Mouse (Mus musculus): Measurements from ENCODE around the gene Tspan10. TPM values are rescaled to one million over a fixed set of nuclear protein-coding genes. Genes with fewer than 3 reads are reported as not detected.
"Not testable (repeated sequence)": the region's sequence is repeated elsewhere in the genome, so short reads cannot be mapped to it uniquely, and the experiment has no call there.

The Tspan10 gene
- total RNA-seq (2021): under 1 TPM in 1 of 2 experiments, not detected in 1; 0.69 TPM
- long read RNA-seq, experiment 1: 0 reads
- long read RNA-seq, experiment 2: 0 reads

DNA sequence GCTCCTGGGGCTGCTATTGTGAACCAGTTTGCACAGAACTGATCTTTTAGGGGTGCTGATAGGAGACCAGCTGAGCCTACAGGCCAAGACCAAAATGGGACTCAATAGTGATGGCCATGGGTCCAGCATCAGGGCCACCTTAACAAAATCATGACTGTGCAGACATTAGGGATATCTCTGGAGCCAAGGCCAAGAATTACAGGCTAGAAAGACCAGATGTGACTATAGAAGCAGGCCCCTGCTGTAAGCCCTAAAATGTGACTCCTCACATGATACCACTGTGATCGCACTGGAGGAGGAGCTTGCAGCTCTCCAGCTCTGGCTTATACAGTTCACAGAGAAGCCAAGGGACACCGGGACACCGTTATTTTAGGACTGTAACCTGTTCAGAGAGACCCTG lies at the start of gene Tspan10:
TSS of gene Tspan10 (plus strand) at position 301 of the 400 bp plus-strand sequence.
- no peak for DNase-seq
- intact Hi-C loops (cut with DNase I): no loop called here

DNA sequence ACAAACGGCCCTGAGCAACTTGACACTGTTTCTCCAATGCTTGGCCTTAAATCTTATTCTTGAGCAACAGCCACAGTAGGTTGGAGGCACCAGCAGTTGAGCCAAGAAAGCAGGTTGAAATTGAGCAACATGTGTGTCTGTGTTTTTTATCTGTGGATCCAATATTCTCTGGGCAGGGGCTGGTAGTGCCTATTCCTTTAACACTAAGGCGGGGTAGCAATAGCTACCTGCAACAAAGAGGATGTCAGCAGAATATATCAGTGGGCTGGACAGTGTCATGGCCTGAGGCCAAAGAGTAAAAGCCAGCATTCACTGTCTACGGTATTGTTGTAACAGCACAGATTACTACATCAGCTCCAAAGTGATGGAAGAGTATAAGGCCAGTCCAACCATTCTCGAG lies 46.8 kb upstream of the Tspan10 start:
- no peak for DNase-seq
- intact Hi-C loops (cut with DNase I): no loop called here

DNA sequence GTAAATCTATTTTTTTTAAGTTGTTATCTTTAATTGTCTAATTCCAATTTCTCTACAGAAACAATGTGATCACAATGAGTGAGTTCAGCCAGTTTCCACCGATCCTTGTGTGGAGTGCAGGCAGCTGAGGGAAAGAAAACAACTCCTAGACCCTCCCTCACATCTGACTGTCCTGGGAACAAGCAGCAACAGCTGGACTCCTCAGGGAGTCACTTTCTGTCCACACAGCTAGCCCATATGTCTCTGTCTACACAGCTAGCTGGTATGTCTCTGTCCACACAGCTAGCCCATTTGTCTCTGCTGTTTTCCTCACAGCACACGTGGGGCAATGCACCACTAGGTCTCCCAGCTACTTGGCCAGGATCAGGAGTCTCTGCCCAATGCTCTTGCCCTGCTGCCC lies 44.8 kb upstream of the Tspan10 start:
- intact Hi-C loops (cut with DNase I): no loop called here

DNA sequence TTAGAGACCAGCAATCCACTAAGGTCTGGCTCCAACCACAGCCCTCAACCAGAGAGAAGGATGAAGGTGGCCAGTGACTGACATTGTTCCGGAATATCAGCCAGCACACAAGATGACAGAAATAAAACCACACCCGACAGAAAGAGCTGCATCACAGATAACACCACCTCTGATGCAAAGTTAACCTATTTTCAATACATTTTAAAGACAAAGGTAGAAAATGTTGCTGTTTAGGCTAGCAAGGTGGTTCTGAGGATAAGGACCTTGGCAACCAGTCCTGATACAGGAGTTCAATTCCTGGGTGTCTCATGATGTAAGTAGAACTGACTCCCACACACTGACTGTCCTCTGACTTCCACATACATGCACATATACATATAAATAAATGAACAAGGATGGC lies 43.1 kb upstream of the Tspan10 start:
- intact Hi-C loops (cut with DNase I): no loop called here
- DNase-seq: no peak

More for the DNA sequence above, 44.8 kb upstream of the Tspan10 start:
- no peak for DNase-seq

DNA sequence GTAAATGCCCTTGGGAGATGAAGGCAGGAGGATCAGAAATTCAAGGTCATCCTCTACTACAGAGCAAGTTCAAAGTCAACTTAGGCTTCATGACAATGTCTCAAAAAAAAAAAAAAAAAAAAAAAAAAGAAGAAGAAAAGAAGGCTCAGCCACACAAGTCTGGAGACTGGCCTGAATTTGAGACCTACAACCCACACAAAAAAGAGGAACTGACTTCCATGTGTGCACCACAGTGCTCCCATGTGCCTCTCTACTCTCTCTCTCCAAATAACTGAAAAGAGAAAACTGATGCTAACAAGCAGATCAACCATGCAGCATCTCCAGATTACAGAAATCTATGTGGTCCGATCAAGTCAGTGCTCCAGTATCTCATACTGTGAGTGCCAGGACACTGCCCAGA lies 37.6 kb upstream of the Tspan10 start:
- intact Hi-C loops (cut with DNase I): no loop called here
- DNase-seq: no peak

DNA sequence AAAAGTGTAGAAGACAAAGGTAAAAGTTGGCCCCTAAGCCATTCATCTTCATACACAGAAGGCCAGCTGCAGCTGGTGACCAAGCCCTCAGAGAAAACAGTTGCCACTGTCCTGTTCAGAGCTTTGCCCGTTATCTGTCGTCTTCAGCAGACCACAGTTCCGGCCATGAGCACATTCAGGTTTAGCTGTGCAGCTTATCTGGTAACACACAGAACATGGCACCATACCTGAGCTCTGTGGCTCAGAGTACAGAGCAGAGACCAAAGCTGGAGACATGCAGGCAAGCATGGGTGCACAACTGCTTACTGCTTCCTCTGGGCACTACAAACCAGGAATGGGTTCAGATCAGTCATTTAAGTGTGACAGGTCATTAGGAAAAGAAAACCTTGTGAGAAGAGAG lies 36.6 kb upstream of the Tspan10 start:
- intact Hi-C loops (cut with DNase I): no loop called here
- DNase-seq: no peak

GRCm38 (mm10) chr11:120406445-120406844 lies 36.0 kb upstream of the Tspan10 start:
- intact Hi-C loops (cut with DNase I): no loop called here
- no peak for DNase-seq

GRCm38 (mm10) chr11:120413621-120414020 lies 28.8 kb upstream of the Tspan10 start:
- DNase-seq; intact Hi-C loops (cut with DNase I): not testable (repeated sequence)

DNA sequence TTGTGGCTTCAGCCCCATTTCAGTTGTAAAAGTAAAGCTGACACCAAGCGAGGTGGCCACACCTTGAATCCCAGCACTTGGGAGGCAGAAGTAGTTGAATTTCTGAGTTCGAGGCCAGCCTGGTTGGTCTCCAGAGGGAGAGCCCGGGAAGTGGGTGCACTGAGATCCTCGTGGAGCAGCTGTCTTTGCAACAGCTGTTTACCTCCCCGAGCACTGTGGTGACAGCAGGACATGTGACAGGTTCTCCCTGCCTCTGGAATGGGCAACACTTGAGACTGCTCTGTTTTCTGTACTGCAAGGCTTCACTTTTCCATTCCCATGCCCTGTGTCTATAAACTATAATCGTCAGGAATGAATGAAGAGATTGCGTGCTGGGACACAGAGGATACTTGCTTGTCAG lies 24.6 kb upstream of the Tspan10 start:
- intact Hi-C loops (cut with DNase I): no loop called here
- DNase-seq: no peak

GRCm38 (mm10) chr11:120418592-120418991 lies 23.9 kb upstream of the Tspan10 start:
- DNase-seq: no peak
- intact Hi-C loops (cut with DNase I): no loop called here

- intact Hi-C loops (cut with DNase I): loop anchor here (5.0 kb wide), 1 partner anchor 46 kb away; the partner anchor contains the start of gene Faap100
- DNase-seq: no peak
Observed at GRCm38 (mm10) chr11:120422651-120423568, 19.5 kb upstream of the Tspan10 start.

GRCm38 (mm10) chr11:120423569-120424295 lies 18.7 kb upstream of the Tspan10 start:
- intact Hi-C loops (cut with DNase I): loop anchor here (5.0 kb wide), 1 partner anchor 46 kb away; the partner anchor contains the start of gene Faap100

GRCm38 (mm10) chr11:120426727-120427126 lies 15.7 kb upstream of the Tspan10 start:
- DNase-seq: no peak
- intact Hi-C loops (cut with DNase I): no loop called here

More at GRCm38 (mm10) chr11:120423569-120424295, 18.7 kb upstream of the Tspan10 start:
- peak; percentile 28 to 48 for DNase-seq

DNA sequence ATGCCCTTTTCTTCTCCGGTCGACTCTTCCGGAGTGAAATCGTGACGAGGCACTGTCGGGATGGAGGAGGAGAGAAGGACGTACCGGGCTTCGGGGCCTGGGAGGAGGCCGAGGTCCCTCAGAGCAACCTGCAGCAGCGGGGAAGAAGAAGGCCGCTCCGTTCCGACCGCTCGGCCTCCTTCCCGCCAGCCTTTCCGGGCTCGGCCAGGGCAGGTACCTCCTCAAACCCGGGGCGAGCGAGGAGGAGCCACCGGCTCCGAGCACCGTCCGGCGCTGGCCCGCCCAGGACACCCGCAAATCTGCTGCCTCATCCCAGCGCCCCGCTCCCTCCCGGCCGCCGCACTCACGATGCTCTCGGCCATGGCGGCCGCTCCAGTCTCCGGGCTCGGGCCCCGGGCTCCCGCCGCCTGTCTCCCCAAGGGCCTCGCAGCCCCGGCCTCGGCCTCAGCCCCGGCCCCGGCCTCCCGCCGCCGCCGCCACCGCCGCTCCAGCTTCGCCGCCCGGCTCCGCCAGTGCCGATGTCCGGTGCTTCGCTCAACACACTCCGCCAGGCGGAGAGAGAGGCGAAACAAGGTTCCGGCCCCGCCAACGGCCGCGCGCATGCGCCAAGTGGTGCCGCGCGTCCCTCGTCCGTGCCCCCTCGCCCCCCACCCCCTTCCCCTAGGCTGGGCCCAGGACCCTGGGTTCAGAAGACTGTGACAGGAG lies 5.1 kb upstream of the Tspan10 start, which contains the start of gene Nploc4:
TSS of gene Nploc4 (minus strand) at position 557 of the 705 bp plus-strand sequence.
- DNase-seq: peak; percentile 81 to 89
- intact Hi-C loops (cut with DNase I): no loop called here

- intact Hi-C loops (cut with DNase I): no loop called here
- DNase-seq: no peak
Observed at GRCm38 (mm10) chr11:120437857-120438385, 4.5 kb upstream of the Tspan10 start.

GRCm38 (mm10) chr11:120442765-120443280 lies 379 bp downstream of the Tspan10 start:
- DNase-seq: no peak
- intact Hi-C loops (cut with DNase I): no loop called here

DNA sequence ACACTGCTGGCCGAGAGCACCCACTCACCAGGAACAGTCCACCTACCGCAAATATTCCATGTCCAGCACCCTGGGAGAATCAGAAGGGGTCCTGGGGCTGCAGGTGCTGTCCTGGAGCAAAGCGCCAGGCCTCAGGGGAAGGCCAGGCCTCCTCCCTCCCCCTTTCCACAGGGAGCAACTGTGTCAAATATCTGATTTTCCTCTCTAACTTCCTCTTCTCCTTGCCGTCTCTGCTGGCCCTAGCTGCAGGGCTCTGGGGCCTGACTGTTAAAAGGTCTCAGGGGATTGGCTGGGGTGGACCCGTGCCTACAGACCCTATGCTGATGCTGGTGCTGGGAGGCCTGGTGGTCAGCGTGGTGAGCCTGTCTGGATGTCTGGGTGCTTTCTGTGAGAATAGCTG lies 1.7 kb downstream of the Tspan10 start:
- intact Hi-C loops (cut with DNase I): no loop called here
- no peak for DNase-seq

- intact Hi-C loops (cut with DNase I): no loop called here
Observed at GRCm38 (mm10) chr11:120445475-120445874, 3.0 kb downstream of the Tspan10 start.

DNA sequence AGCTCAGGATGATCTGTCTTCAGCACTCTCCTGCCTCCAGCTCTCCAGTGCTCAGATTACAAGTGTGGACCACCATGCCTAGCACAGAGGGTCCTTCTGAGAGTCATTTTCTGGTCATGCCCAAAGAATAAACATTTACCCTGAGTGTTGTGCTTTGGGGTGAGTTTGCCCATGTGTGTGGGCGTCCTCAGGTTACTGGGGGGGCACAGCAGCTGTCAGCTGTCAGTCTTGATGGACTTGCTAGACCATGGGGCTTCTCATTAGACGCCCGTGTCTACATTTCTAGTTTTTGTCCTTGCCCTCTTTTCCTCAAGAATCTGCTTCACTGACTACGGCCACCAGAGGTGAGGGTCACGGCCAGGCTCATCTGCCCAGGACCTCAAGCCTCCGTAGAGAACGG lies 4.7 kb downstream of the Tspan10 start:
- intact Hi-C loops (cut with DNase I): no loop called here
- no peak for DNase-seq

More at GRCm38 (mm10) chr11:120445475-120445874, 3.0 kb downstream of the Tspan10 start:
- DNase-seq: no peak

- no peak for DNase-seq
- intact Hi-C loops (cut with DNase I): no loop called here
Observed at GRCm38 (mm10) chr11:120452246-120452645, 9.8 kb downstream of the Tspan10 start.

Measured in gastrocnemius, postnatal 36 days (tissue).